Mouse (Mus musculus) right cerebral cortex, postnatal 25 days (tissue): ENCODE measurements around the gene Ncoa1.
"Not testable (repeated sequence)": the region's sequence is repeated elsewhere in the genome, so short reads cannot be mapped to it uniquely, and the experiment has no call there.

Source experiments
- DNase-seq: peaks from one replicate; pipeline ENCODE4 v3.0.0; 2022

Gene Ncoa1

GRCm38 (mm10) chr12:4475251-4475993, 1.6 kb downstream of the Ncoa1 start:
- DNase-seq, result no peak

- no peak for DNase-seq
Measured at GRCm38 (mm10) chr12:4469115-4469514, 7.9 kb downstream of the Ncoa1 start.

- DNase-seq, result no peak
Measured at GRCm38 (mm10) chr12:4463701-4464100, 13.3 kb downstream of the Ncoa1 start.

GRCm38 (mm10) chr12:4462420-4462819, 14.6 kb downstream of the Ncoa1 start:
- no peak for DNase-seq

- no peak for DNase-seq
Measured at GRCm38 (mm10) chr12:4460990-4461389, 16.0 kb downstream of the Ncoa1 start.

GRCm38 (mm10) chr12:4454956-4455565, 21.9 kb downstream of the Ncoa1 start:
- DNase-seq, result no peak

- no peak for DNase-seq
Measured at GRCm38 (mm10) chr12:4454248-4454647, 22.7 kb downstream of the Ncoa1 start.

- no peak for DNase-seq
Measured at GRCm38 (mm10) chr12:4452233-4452632, 24.7 kb downstream of the Ncoa1 start.

- not testable (repeated sequence) for DNase-seq
Measured at GRCm38 (mm10) chr12:4450485-4450884, 26.5 kb downstream of the Ncoa1 start.

- DNase-seq, result no peak
Measured at GRCm38 (mm10) chr12:4448076-4448589, 28.8 kb downstream of the Ncoa1 start.

GRCm38 (mm10) chr12:4444946-4445345, 32.0 kb downstream of the Ncoa1 start:
- DNase-seq, result no peak

GRCm38 (mm10) chr12:4441451-4441850, 35.5 kb downstream of the Ncoa1 start:
- no peak for DNase-seq

GRCm38 (mm10) chr12:4436198-4436597, 40.8 kb downstream of the Ncoa1 start:
- no peak for DNase-seq

GRCm38 (mm10) chr12:4433549-4433948, 43.4 kb downstream of the Ncoa1 start:
- peak; percentile 45 for DNase-seq

- no peak for DNase-seq
Measured at GRCm38 (mm10) chr12:4431978-4432377, 45.0 kb downstream of the Ncoa1 start.

GRCm38 (mm10) chr12:4430061-4430825, 46.7 kb downstream of the Ncoa1 start:
- no peak for DNase-seq

GRCm38 (mm10) chr12:4418824-4419223, 58.2 kb downstream of the Ncoa1 start:
- DNase-seq, result no peak

- no peak for DNase-seq
Measured at GRCm38 (mm10) chr12:4417626-4418263, 59.2 kb downstream of the Ncoa1 start.

GRCm38 (mm10) chr12:4407085-4407484, 69.9 kb downstream of the Ncoa1 start:
- no peak for DNase-seq

- no peak for DNase-seq
Measured at GRCm38 (mm10) chr12:4406155-4406554, 70.8 kb downstream of the Ncoa1 start.

GRCm38 (mm10) chr12:4403206-4403605, 73.8 kb downstream of the Ncoa1 start:
- DNase-seq, result no peak

- no peak for DNase-seq
Measured at GRCm38 (mm10) chr12:4396221-4396620, 80.8 kb downstream of the Ncoa1 start.

GRCm38 (mm10) chr12:4392590-4392989, 84.4 kb downstream of the Ncoa1 start:
- DNase-seq, result no peak
